Mouse (Mus musculus) retina, embryonic 14.5 days (tissue): Measurements from ENCODE around the gene Dis3.

Experiments
- DNase-seq: peaks from one replicate; pipeline ENCODE4 v3.0.0-alpha.2; 2015; ENCODE audit warnings: low spot score

Gene Dis3

DNA sequence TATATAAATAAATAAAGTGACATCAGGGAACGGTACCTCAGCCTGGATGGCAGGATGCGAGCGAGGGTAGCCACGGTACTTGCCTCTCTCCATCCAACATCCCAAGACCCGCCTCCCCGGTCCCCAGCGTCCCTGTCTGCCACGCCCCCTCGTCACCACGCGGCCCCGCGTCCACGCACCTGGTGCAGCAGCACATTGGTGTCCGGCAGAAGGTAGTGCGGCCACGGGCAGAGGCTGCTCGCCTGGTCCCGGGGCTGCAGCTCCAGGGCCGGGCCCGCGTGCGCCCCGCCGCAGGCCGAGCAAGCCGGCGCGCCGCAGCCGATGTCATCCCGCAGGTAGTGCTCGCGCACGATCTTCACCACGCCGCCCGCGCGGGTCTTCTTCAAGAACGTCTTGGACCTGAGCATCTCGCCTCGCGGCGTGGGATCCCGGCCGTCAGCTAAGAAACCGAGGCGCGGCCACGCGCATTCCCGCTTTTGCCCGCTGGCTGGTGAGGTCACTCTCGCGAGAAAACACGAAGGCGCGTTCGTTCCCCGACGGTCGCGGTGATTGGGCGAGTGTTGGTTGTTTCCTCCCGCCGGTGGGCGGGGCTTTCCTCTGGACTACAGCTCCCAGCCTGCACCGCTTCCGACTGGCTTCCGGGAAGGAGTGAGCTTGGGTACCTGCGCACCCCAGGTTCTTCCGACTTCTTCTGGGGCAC is at the start of gene Dis3, which contains the start of gene Pibf1:
TSS of gene Dis3 (minus strand) at position 504 of the 700 bp plus-strand sequence.
TSS of gene Pibf1 (plus strand) at position 158 of the 700 bp plus-strand sequence.
- peak; percentile 98 for DNase-seq

DNA sequence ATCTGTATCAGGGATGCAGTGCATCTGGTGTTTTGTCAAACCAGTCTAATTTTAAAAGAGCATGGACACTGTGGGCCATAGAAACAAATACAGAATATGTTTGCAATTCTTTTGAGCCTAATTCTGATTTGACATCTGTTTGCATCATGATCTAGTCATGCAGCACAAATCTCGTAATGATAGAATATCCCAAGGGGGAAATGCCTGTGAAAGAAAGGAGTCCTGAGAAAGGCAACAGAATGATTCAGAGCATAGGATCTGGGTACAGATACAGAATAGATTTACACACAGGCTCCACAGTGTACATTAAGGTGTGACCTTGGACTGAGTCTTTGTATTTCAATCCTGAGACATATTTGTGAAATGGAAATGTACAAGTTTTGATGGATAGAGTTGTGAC is 47.3 kb upstream of the Dis3 start:
- DNase-seq, result peak; percentile 38

DNA sequence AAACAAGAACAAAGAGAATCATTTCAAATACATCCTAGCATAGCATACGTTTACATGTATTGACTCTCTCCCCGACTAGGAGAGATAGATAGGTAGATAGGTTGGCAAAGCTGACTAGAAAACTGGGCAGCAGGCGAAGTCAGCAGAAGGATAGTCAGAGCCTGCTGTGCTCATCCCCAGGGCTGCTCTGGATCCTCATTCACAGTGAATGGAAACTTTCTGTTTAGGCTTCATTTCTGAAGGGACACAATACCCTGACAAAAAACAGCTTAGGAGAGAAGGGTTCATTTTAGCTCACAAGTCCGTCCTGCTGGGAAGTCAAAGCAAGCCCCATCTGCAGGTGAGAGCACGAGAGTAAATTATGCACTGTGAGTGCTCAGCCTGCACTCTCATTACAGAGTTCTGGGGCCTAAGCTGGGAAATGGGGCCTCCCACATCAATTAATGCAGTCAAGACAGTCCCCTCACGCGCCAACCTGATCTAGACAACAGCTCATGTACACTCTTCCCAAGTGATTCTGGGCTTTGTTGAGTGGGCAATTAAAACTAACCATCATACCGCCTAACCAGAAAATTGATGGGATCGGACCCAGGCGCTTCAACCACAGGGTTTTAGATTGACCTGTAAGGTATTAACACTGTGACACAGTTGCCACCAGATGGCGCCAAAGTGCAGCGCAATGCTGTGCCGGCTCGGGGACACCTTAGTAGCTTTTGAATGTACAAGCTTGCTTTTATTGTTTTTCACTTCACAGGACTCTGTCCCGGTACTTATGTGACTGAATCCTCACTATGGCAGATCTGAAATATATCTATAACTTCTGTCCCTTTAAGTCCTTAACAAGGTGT is 42.4 kb upstream of the Dis3 start:
- DNase-seq, result peak; percentile 89

DNA sequence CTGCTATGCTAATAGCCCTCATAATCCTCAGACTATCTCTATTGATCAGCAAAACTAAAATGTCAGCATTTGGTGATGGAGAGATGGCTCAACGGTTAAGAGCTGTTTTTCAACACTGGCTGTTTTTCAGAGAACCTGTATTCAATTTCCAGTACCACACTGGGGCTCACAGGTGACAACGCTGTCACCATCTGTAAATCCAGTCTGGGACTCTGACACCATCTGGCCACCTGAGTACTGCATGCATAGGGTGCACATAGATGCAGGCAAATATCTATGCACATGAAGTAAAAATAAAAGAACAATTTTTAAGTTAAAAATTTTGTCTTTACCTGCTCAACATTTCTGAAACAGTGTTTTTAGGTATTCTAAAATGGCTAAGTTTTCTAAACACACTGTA is 40.5 kb upstream of the Dis3 start:
- no peak for DNase-seq

DNA sequence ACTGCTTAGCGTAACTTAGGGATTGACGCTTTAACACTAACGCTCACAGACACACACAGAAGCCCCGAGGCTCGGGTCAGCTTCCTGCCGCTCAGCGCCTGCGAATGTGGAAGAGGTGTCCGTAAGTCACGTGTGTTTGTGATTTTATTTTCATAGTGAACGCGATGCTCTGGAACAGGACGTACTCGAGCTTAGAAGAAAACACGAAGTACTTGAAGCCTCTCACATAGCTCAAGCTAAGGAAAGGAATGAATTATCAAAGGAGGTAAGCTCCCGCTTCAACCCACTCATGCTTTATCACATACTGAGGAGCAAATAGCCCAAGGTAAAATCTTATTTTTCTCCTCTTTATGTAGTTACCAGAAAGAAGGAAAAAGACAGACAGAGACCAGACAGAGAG is 36.7 kb upstream of the Dis3 start:
- DNase-seq, result no peak

DNA sequence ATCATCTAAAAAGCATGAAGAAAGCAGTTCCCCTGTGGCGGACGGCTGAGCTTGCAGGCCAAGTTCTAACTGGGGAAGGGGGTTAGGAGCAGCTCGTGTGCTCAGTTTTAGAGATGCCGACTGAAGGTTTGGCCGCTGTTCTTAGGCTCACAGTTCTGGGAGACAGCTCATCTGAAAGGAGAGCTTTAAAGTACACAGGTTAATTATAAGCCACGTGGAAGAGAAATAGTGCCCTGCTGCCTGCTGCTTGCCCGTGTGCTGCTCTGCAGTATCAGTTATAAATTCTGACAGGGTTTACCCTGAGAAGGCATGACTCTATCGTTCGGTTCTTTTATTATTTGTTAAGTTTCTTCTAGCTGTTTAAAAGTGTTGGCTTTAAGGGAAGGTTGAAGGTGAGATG is 36.2 kb upstream of the Dis3 start:
- no peak for DNase-seq

DNA sequence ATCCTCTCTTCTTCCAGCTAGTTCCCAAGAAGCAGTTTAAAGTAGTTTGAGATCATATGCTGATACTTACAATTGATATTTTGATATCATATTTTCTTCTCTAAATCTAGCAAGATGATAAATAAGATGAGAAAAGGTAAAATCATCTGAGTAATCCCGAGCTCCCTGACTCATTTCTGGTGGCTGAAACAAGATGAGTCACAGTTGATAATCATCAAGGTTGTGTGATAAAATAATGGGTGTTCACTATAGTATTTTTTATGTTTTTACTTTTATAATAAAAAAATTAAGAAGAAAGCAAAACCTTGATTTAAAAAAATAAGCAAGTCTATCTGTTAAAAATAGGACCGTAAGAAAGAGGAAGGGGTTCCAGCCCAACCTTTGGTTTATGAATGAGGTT is 34.5 kb upstream of the Dis3 start:
- DNase-seq, result no peak

DNA sequence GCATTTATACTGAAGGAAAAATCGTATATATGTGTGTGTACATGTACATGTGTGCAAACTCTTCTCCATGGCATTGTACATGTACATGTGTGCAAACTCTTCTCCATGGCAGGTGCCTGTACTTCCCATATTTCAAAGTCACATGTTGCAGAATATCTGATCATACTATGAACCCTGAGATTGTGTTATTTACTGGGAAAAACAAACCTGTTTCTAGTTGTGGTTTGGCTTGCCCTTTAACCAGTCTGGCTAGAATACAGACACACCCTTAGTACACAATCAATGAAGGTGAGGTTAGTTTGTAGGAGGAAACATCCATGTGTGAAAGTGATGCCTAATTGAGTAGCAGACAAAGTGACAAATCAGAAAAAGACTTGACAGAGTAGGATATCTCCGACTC is 29.5 kb upstream of the Dis3 start:
- DNase-seq, result no peak

DNA sequence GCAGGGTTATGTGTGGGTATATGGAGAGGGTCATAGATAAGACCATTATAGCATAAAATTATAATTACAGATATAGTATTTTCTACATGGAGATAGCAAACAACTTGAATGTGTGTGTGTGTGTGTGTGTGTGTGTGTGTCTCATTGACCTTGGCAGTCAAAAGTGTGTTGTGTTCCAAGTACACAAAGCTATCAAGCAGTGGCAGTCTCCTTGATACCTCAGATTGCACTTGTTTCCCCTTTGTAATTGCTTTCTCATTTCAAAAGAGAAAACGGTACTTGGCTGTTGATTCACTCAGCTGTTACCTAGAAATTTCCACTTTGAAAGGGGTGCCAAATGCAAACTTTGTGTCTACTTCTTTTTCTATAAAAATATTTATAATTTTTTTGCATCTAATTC is 27.9 kb upstream of the Dis3 start:
- DNase-seq, result no peak

DNA sequence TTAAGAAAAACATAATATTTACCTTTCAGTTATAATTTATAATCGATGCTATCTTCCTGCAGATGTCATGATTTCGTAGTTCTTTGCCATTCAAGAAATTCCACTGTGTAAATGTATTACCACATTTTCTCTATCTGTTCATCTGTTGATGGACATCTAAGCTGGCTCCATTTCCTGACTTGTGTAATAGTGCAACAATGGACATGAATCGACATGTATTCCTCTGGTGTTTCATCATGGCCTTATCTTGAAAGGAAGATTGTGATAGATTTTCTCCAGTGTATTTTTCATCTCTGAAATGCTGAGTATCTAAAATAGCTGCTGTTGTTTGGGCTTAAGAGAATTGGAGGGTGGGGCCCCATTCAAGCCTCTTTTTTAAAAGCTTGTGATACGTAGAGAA is 27.1 kb upstream of the Dis3 start:
- DNase-seq, result no peak

DNA sequence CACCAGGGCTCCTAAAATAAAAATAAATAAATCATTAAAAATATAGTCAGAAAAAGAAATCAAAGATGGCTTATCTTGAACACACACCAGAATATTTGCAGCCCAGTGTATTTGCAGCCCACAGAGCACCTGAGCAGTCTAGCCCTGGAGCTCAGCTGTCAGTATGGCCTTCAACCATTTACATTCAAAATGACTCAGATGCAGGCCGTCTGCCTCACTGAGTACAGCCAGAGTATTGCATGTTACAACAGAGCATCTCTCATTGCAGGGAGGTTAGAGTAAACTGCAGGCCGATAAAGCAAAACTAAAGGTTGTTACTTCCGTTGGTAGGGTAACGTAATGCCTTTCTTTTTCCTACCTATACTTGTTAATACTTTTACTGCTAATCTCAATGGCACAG is 24.5 kb upstream of the Dis3 start:
- no peak for DNase-seq

DNA sequence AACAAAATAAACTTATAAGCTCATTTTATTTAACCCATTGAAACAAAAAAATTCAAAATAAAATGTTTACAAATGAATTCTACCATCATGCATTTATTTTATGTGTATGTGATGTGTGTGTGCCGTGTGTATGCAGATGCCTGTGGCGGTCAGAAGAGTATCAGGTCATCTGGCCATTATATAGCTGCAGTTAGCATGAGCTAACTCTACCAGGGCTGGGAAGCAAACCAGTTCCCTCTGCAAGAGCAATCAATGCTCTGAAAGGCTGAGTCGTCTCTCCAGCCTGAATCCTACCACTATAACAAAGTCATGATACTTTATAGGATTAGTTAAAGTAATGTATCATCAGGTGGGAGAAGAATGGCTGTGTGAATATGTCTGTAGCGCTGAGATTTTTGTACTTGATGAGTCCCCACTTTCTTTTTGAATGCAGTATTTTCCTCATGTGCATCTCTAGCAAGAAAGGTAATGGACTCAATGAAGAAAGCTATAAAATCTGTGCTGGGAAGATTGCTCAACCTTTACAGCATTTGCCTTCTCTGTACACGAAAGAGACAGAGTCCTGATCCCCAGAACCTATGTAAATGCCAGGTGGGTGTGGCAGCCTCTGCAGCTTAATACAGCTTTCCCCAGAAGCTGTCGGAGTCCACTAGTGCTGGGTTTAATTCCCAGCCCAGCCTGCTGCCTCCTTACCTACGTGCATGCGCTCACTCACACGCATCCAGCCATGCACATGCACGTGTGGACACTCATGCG is 22.2 kb upstream of the Dis3 start:
- no peak for DNase-seq

DNA sequence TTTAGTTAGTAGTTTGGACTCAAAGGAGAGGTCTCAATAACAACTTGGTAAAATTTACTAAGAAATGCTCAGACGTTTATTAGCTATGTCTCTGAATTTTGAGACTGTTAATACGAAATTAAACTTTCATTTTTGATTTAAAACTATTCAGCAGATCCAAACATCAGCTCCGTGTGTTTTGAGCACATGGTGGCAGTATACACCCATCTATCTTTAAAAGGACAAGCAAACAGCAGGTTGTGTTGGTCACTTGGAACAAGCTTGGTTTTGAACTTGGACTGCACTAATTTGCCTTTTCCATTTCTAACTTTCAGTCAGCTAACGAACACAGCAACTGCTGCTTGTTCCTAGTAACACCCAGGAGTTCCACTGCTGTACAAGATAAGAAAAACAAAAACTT is 18.0 kb upstream of the Dis3 start:
- no peak for DNase-seq

DNA sequence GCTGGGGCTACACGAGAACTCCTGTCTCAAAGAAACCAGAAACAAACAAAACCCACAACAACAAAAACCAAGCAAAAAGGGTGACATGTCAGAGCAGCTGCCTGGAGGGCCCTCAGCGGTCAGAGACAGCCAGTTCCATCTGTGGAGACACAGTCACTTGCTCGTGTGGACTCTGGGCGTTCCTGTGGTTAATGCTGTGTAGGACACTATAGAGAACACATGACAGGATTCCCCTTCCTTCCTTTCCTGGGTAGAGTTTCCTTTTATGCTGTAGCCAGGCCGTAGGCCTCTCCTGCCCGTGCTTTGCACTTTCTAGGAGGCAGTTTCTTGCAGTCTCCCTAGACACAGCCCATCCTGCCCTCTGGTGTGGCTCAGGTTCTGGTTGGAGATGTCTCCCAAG is 9.2 kb upstream of the Dis3 start:
- DNase-seq, result no peak

DNA sequence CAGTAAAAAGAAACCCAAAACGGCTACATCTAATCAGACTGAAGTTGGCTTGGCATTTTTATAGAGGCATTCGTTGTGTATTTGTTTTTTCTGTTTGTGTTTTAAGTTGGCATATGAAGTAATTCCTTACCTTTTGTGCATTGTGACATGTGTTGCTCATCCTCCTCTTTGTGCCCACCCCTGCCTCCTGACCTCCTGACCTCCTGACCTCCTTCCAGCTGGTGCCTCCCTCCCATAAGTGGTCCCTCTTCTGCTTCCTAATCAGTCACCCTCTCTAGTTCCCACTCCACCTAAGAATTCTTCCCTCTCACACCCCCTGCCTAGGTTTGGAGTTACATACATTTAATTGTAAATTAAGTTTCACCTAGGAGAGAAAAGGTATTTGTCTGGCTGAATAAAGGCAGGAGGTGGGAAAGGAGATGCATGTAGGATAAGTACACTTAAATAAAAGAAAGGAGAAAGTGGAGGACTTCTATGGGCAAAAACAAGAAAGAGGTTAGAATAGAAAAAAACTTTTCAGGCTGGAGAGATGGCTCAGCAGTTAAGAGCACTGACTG is 8.1 kb upstream of the Dis3 start:
- no peak for DNase-seq

DNA sequence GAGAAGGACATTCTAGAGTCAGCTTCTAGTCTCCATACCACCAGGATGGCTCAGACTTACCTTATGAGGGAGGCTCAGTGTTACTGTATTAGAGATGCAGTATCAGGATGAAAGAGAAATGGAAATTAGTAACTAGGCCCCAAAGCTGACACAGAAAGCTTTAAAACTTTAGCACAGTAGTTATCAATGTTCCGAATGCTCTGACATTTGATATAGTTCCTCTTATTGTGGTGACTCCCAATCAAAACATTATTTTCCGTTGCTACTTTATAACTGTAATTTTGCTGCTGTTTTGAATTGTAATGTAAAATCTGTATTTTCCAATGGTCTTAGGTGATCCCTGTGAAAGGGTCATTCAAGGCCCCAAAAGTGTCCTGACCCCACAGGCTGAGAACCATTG is 7.1 kb upstream of the Dis3 start:
- DNase-seq, result no peak

DNA sequence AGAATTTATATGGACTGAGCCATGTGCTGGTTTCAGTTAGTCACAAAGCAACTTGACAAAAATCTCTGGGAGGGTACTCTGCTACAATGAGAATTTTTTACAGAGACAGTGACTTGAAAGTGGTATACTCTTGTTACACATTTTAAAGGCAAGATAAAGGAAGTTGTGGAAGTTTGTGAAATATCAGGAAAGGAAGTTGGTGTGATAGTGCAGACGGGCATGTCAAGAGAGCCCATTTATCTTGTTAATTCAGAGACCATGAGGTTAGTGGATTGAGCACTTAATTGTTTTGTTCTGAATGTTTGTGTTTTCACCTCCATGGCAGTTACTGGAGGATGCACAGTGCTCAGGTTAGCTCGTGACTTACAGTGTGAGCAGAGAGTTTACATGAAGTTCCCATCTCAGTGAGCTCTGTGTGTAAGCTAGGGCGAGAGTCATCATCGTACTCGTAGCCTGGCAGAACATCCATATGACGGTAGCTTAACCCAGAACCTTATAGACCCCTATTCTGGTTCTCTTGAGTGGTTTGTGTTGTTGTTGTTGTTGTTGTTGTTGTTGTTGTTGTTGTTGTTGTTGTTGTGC is 5.1 kb upstream of the Dis3 start:
- DNase-seq, result no peak

DNA sequence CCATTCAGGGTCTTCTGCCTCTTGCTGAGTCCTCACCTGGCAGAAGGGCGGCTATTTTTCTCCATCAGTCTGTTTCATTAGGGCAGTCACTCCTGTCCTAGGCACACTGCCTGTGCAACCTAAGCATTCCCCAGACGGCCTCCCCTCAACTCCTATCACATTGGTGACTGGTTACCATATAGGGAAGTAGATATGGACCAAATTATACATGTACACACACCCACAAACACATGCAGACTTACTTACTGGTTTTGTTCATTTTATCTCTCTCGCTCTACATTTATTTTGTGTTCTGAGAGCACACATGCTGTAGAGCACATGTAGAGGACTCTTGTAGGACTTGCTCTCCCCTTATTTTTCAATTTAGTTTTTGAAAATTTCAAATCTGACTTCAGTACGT is 3.5 kb upstream of the Dis3 start:
- DNase-seq, result no peak

DNA sequence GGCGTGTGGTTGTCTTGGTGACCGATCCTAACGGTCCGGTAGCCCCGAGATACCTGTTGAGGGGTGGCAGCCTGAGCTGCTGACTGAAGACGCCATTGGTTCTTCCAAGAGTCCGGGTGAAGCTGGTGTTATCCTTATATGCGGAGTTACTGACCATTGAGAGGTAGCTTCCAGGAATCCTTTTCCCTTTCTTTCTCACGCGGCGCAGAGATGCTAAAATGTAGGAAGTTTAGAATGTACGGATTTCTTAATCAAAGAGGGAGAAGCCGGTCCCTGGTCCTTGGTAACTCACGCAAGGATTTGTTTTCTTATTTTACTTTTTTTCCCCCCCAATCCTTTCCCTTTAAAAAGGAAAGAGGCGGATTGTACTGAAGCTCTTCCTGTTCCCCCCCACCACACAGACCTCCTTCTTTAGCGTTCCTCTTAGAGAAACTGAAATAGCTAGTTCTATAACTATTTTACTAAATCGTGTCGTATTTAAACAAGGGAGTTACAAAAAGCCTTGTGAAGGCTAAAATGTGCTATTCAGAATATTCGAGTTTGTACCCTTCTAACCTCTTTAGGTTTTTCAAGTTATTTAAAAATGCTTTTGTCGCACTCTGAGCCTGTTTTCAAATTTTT is 507 bp upstream of the Dis3 start:
- DNase-seq, result no peak

DNA sequence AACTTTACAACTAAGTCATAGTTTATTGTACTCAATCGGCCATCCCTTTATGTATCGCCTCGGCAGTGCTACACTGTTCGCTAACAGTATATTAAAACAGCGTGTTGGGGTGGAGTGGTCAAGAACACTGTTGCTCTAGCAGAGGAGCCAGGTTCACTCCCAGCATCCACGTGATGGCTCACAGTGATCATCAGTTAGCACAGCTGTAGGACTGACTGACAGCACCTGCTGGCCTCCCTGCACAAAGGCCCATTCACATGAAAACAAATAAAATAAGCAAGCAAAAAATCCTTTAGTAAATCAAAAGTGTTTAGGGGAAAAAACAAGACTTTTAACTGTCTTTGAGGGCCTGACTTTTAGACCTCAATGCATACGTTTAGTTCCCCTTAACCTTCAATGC is 10.6 kb downstream of the Dis3 start:
- no peak for DNase-seq

DNA sequence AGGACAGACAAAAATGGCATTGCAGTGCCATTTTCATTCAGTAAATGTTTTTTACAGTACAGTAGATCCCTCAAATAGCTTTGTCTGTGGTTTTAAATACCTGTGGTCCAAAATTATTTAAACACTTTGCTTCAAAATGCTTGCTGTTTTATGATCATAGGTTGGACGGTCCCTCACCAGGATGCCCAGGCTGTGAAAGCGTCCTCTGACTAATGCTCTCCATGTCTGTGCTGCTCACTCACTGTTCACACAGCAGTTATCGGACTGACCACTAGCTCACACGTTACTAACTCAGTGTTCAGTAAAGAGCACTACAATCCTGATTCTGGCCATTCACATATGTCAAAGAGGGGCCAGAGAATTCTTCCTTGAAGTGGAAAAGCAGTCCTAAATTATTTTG is 28.4 kb downstream of the Dis3 start:
- DNase-seq, result no peak

DNA sequence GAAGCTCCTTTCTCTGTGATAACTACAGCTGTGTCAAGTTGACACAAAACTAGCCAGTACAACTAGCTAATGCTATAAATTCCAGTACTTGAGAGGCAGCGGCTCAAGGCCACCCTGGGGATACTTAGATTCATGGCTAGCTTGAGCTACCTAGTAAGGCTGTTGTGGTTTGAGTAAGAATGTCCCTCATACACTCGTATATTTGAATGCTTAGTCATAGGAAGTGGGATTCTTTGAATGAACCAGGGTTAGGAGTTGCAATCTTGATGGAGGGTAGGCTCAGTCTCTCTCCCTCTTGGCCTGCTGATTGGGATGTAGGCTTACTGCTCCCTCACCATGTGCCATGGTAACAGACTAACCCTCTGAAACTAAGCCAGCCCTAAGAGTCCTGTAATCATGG is 36.5 kb downstream of the Dis3 start:
- no peak for DNase-seq
